Mouse (Mus musculus): ENCODE data around the gene Zfp740.

DNA sequence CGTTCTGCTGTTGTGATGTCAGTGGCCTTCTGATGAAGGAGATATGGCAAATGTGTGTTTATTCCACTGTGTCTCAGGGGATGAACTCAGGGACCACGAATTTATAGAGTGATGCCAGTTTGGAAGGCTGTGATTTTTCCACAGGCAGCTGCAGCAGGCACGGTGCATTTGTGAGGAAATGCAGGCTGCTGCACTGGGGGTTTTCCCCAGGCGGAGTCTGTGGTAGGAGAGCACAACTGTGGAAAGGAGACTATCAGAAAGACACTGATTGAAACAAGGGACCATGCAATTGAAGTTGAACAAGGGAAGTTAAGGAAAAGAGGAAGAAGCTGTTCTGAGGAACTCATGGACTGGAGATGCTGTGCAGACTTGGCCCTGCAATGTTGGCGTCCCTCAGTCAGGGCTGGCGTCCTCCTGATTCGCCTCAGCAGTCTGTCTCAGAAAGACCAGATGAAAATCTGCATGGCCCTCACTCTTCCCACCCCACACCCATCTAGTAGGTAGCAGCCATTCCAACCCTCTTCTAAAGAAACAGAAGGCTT is 10.7 kb upstream of the Zfp740 start:
- TF ChIP-seq CTCF (IDR thresholded peaks at IDR 0.05; ENCODE audit: insufficient read depth, low read depth, low read length) (no peak), POLR2A (IDR thresholded peaks at IDR 0.05; ENCODE audit: insufficient read depth, low read depth, low read length) (no peak)

Data from olfactory bulb, adult 2 months (tissue).